Mouse (Mus musculus) C2C12 (cell line): ENCODE measurements around the gene Creb3l1. TPM values are rescaled to one million over a fixed set of nuclear protein-coding genes. Genes with fewer than 3 reads are reported as not detected.

Experiments
- H3K27me3 ChIP-seq: one replicate; pipeline ENCODE4 v1.6.1; 2011; ENCODE audit not compliant: control insufficient read depth, insufficient read depth, insufficient read length
- H3K36me3 ChIP-seq: one replicate; pipeline ENCODE4 v1.6.1; 2011; ENCODE audit not compliant: control insufficient read depth, insufficient read depth
- H3K4me3 ChIP-seq: one replicate; pipeline ENCODE4 v1.5.1; 2011; ENCODE audit warnings: mild to moderate bottlenecking, control low read depth; ENCODE audit not compliant: poor library complexity, insufficient read depth, severe bottlenecking
- H3K79me2 ChIP-seq: one replicate; pipeline ENCODE4 v1.6.1; 2011; ENCODE audit not compliant: control insufficient read depth, insufficient read depth
- H3K79me3 ChIP-seq: one replicate; pipeline ENCODE4 v1.6.1; 2011; ENCODE audit warnings: low read depth, control low read depth
- H3ac ChIP-seq: one replicate; pipeline ENCODE3; 2011; ENCODE audit warnings: low read depth; ENCODE audit not compliant: control insufficient read depth, insufficient read length
- CEBPB ChIP-seq: IDR thresholded peaks from one replicate; pipeline ENCODE4 v1.6.1; 2011; ENCODE audit warnings: low read depth, mild to moderate bottlenecking, control low read depth, moderate library complexity
- CTCF ChIP-seq: IDR thresholded peaks from one replicate; pipeline ENCODE4 v1.5.1; 2011; ENCODE audit not compliant: control insufficient read depth, insufficient read depth, insufficient read length
- FOSL1 ChIP-seq: IDR thresholded peaks from one replicate; pipeline ENCODE4 v1.8.0; 2011; ENCODE audit warnings: mild to moderate bottlenecking, low read length; ENCODE audit not compliant: poor library complexity, insufficient read depth, severe bottlenecking
- MAX ChIP-seq: IDR thresholded peaks from one replicate; pipeline ENCODE4 v1.6.1; 2011; ENCODE audit warnings: mild to moderate bottlenecking, control low read depth
- MYOD1 ChIP-seq: IDR thresholded peaks from one replicate; pipeline ENCODE4 v1.6.1; 2011; ENCODE audit warnings: low read depth; ENCODE audit not compliant: control insufficient read depth, insufficient read length
- MYOG ChIP-seq: IDR thresholded peaks from one replicate; pipeline ENCODE4 v1.6.1; 2011; ENCODE audit not compliant: control insufficient read depth, insufficient read length; ENCODE audit errors: extremely low read depth
- USF1 ChIP-seq: IDR thresholded peaks from one replicate; pipeline ENCODE4 v1.6.1; 2011; ENCODE audit warnings: low read depth, mild to moderate bottlenecking, control low read depth, moderate library complexity
- polyA plus RNA-seq: library from polyadenylated mRNA; unstranded; fragments of >200 nt; fragmentation: generic; extraction: Trizol; gene quantifications from one replicate; pipeline ENCODE4 v1.2.1, GENCODE M21; 2012; ENCODE audit warnings: missing spikeins

Creb3l1 gene
- polyA plus RNA-seq, 1 experiment, result 87.1 TPM

DNA sequence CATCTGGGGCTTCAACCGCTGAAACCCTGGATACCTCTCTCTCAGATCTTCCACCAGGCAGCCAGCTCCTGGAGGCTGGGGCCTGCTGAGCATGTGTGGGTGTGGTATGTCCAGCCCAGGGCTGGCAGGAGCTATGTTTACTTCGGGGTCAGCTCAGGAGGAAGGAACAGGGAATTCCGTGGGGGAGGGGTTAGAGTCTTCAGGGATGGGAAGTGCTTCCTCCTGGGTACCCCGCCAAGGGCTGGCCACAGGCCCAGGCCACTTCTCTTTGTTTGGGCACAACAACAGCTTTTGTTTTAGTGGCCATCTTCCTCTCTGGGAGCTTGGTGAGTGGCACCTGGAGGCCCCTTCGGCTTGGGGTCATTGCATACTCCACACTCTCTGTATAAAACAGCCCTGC lies 70.5 kb downstream of the Creb3l1 start:
- Histone ChIP-seq H3K79me3 (peaks cover 26% of the 10 kb centered on the region), H3K4me3 (no peak overlapping the region), H3ac (no peak overlapping the region), H3K79me2 (peaks cover 88% of the 10 kb centered on the region), H3K27me3 (no peaks in the 10 kb centered on the region), H3K36me3 (no peaks in the 10 kb centered on the region)
- TF ChIP-seq CTCF (no peak), USF1 (no peak), MYOD1 (no peak), MAX (no peak), MYOG (no peak), FOSL1 (no peak), CEBPB (no peak)

GRCm38 (mm10) chr2:91950275-91951085 lies 73.8 kb downstream of the Creb3l1 start:
- H3ac ChIP-seq, result no peak overlapping the region
- H3K79me3 ChIP-seq, result peaks cover 21% of the 10 kb centered on the region
- TF ChIP-seq MYOG, result no peak
- TF ChIP-seq MAX, result no peak
- TF ChIP-seq FOSL1, result no peak
- no peak for TF ChIP-seq MYOD1
- TF ChIP-seq CTCF, result no peak
- no peak for TF ChIP-seq CEBPB
- TF ChIP-seq USF1, result no peak
- no peaks in the 10 kb centered on the region for H3K36me3 ChIP-seq
- H3K4me3 ChIP-seq, result no peak overlapping the region
- H3K27me3 ChIP-seq, result no peaks in the 10 kb centered on the region
- H3K79me2 ChIP-seq, result peaks cover 84% of the 10 kb centered on the region

- no peak overlapping the region for H3ac ChIP-seq
- H3K4me3 ChIP-seq, result no peak overlapping the region
- H3K36me3 ChIP-seq, result no peaks in the 10 kb centered on the region
- TF ChIP-seq MYOD1 (no peak), MAX (no peak), CEBPB (no peak), USF1 (no peak), MYOG (no peak), FOSL1 (no peak), CTCF (no peak)
- peaks cover 19% of the 10 kb centered on the region for H3K79me3 ChIP-seq
- H3K79me2 ChIP-seq, result peaks cover 80% of the 10 kb centered on the region
- H3K27me3 ChIP-seq, result no peaks in the 10 kb centered on the region
Observed at GRCm38 (mm10) chr2:91949411-91950274, 74.7 kb downstream of the Creb3l1 start.

DNA sequence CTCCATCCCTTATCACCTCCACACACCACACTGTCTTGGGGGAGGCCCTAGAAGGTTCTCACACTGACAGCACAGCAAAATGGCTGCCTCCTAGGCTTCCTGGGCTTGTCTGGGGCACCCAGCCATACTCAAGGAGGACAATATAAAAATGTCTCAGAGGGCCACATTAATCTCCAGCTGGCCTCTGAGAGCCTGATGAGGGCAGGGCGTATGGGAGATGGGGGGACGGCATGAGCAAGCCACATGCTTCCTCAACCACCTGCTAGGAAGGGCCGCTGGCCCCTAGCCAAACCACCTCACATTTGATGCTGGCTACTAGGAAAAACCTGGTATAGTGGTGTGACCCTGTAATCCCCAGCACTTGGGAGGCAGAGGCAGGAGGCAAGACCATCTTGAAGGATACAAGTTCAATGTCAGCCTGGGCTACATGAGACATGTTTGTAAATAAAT lies 75.5 kb downstream of the Creb3l1 start:
- peaks cover 76% of the 10 kb centered on the region for H3K79me2 ChIP-seq
- TF ChIP-seq CEBPB, result no peak
- TF ChIP-seq FOSL1, result no peak
- TF ChIP-seq CTCF, result no peak
- no peak for TF ChIP-seq MYOG
- TF ChIP-seq MAX, result no peak
- TF ChIP-seq USF1, result no peak
- TF ChIP-seq MYOD1, result no peak
- no peaks in the 10 kb centered on the region for H3K36me3 ChIP-seq
- H3K4me3 ChIP-seq, result no peak overlapping the region
- peaks cover 19% of the 10 kb centered on the region for H3K79me3 ChIP-seq
- H3K27me3 ChIP-seq, result no peaks in the 10 kb centered on the region
- H3ac ChIP-seq, result no peak overlapping the region

DNA sequence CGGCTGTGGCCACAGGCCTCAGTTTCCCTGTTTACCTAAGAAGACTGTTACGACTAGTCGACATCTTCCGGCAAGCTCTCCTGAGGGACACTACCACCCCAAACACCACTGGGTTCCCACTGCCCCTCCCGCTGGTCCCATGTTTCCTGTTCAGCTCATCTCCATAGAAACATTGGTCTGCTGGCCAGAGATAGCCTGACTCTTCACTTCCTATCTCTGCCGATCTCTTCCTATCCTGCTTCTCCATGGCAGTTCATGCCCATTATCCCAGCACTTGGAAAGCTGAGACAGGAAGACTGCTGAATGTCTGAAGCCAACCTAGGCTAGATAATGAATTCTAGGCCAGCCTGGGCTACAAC lies 76.2 kb downstream of the Creb3l1 start:
- H3K27me3 ChIP-seq, result no peaks in the 10 kb centered on the region
- peaks cover 72% of the 10 kb centered on the region for H3K79me2 ChIP-seq
- H3K79me3 ChIP-seq, result peaks cover 19% of the 10 kb centered on the region
- H3K36me3 ChIP-seq, result no peaks in the 10 kb centered on the region
- no peak overlapping the region for H3K4me3 ChIP-seq
- no peak for TF ChIP-seq CTCF
- no peak for TF ChIP-seq USF1
- no peak for TF ChIP-seq MYOG
- TF ChIP-seq MAX, result no peak
- no peak for TF ChIP-seq CEBPB
- no peak for TF ChIP-seq FOSL1
- TF ChIP-seq MYOD1, result no peak
- H3ac ChIP-seq, result peak overlapping the region; percentile 33
